Mouse (Mus musculus) ovary, postnatal 36 days (tissue): ENCODE data around the gene Prune1.
A peak's percentile ranks its signal among the peaks of the same experiment; 100 is the strongest.

Experiments
- DNase-seq: peaks from one replicate; pipeline ENCODE4 v3.0.0; 2022; ENCODE audit warnings: low spot score, mixed read lengths

Gene Prune1

GRCm38 (mm10) chr3:95306244-95306643 is 24.4 kb upstream of the Prune1 start:
- no peak for DNase-seq

GRCm38 (mm10) chr3:95301204-95301796 is 19.4 kb upstream of the Prune1 start:
- DNase-seq: no peak

- DNase-seq: no peak
Measured at GRCm38 (mm10) chr3:95298018-95298417, 16.1 kb upstream of the Prune1 start.

- DNase-seq: peak; percentile 43
Measured at GRCm38 (mm10) chr3:95296103-95296469, 14.2 kb upstream of the Prune1 start.

- peak; percentile 45 for DNase-seq
Measured at GRCm38 (mm10) chr3:95295321-95296102, 13.6 kb upstream of the Prune1 start.

GRCm38 (mm10) chr3:95294718-95295117 is 12.8 kb upstream of the Prune1 start:
- DNase-seq: no peak

GRCm38 (mm10) chr3:95294316-95294715 is 12.4 kb upstream of the Prune1 start:
- DNase-seq: no peak

GRCm38 (mm10) chr3:95293537-95293936 is 11.7 kb upstream of the Prune1 start:
- DNase-seq: no peak

- DNase-seq: no peak
Measured at GRCm38 (mm10) chr3:95292899-95293298, 11.0 kb upstream of the Prune1 start.

- DNase-seq: no peak
Measured at GRCm38 (mm10) chr3:95291041-95291440, 9.2 kb upstream of the Prune1 start.

- DNase-seq: no peak
Measured at GRCm38 (mm10) chr3:95290156-95290555, 8.3 kb upstream of the Prune1 start.

- DNase-seq: no peak
Measured at GRCm38 (mm10) chr3:95289419-95289818, 7.5 kb upstream of the Prune1 start.

GRCm38 (mm10) chr3:95287541-95287940 is 5.7 kb upstream of the Prune1 start:
- no peak for DNase-seq

GRCm38 (mm10) chr3:95286510-95286909 is 4.6 kb upstream of the Prune1 start:
- DNase-seq: no peak

- DNase-seq: no peak
Measured at GRCm38 (mm10) chr3:95286011-95286410, 4.1 kb upstream of the Prune1 start.

- no peak for DNase-seq
Measured at GRCm38 (mm10) chr3:95285390-95285789, 3.5 kb upstream of the Prune1 start.

- DNase-seq: no peak
Measured at GRCm38 (mm10) chr3:95284501-95285281, 2.8 kb upstream of the Prune1 start.

GRCm38 (mm10) chr3:95284062-95284461 is 2.2 kb upstream of the Prune1 start:
- no peak for DNase-seq

GRCm38 (mm10) chr3:95283589-95283941 is 1.7 kb upstream of the Prune1 start:
- DNase-seq: no peak

GRCm38 (mm10) chr3:95282865-95283588 is 1.2 kb upstream of the Prune1 start:
- DNase-seq: peak; percentile 81

- DNase-seq: no peak
Measured at GRCm38 (mm10) chr3:95282381-95282864, 547 bp upstream of the Prune1 start.

- DNase-seq: no peak
Measured at GRCm38 (mm10) chr3:95280747-95281146, 1.1 kb downstream of the Prune1 start.
